Mouse (Mus musculus): ENCODE data around the gene Brd3.

- TF ChIP-seq CTCF (IDR thresholded peaks at IDR 0.05; ENCODE audit: extremely low read depth, insufficient read length, insufficient replicate concordance, low read depth, low read length) = no peak
- no peak for TF ChIP-seq POLR2A (IDR thresholded peaks at IDR 0.05; ENCODE audit: low read depth, low read length)
Observed at GRCm38 (mm10) chr2:27430621-27431020, 76.8 kb downstream of the Brd3 start.
